Comparison of ENCODE assay signal across 29 mouse cellular contexts in genomic region chr15:75216831-75217230, GRCm38 (mm10). TPM values are rescaled to one million over a fixed set of nuclear protein-coding genes. Genes with fewer than 3 reads are reported as not detected.
DNase-seq lines count a peak whose midpoint lies in the region; ATAC-seq and TF ChIP-seq lines count a peak whose summit lies in the region.
"Had no signal": no experiment of that assay in that cellular context is flagged by ENCODE, and none has a peak within 500 bp of the region (broad histone marks: within the 10 kb centered on the region; RNA-seq: fewer than 3 reads in every experiment).

No protein-coding gene starts in this region.

- no peaks in the 10 kb centered on the region for H3K27me3 ChIP-seq in heart, embryonic 10.5 days (ENCODE audit: insufficient read depth, poor library complexity, severe bottlenecking)
- H3K27me3 ChIP-seq in intestine, embryonic 14.5 days (replicated peaks; ENCODE audit: control insufficient read depth, insufficient read depth, low read length): no peaks in the 10 kb centered on the region
- no peaks in the 10 kb centered on the region for H3K27me3 ChIP-seq in kidney, adult 2 months (replicated peaks; ENCODE audit: control insufficient read depth, insufficient read depth, low read length)
- H3K27me3 ChIP-seq: embryonic facial prominence, embryonic 15.5 days; heart, embryonic 13.5 days; hindbrain, embryonic 13.5 days; limb, embryonic 13.5 days; midbrain, embryonic 12.5 days; neural tube, embryonic 15.5 days had no signal

- ATAC-seq in intestine, embryonic 14.5 days (replicated peaks; ENCODE audit: low FRiP score, low TSS enrichment, low read depth): no peak
- no peak for ATAC-seq in cerebellum, adult (ENCODE audit: insufficient number of reproducible peaks, low FRiP score, low TSS enrichment)
- ATAC-seq: forebrain, embryonic 14.5 days; inflammation-experienced regulatory T-cells, adult 6 months had no signal

- H3K9me3 ChIP-seq in heart, embryonic 10.5 days: peaks cover 12% of the 10 kb centered on the region
- no peaks in the 10 kb centered on the region for H3K9me3 ChIP-seq in intestine, embryonic 14.5 days (ENCODE audit: control insufficient read depth, low read length)
- H3K9me3 ChIP-seq: hindbrain, embryonic 13.5 days; midbrain, embryonic 12.5 days; neural tube, embryonic 15.5 days had no signal

- H3K4me2 ChIP-seq in intestine, embryonic 14.5 days (ENCODE audit: low read length): no peak overlapping the region
- H3K4me2 ChIP-seq: embryonic facial prominence, embryonic 15.5 days; heart, embryonic 13.5 days; hindbrain, embryonic 13.5 days; limb, embryonic 13.5 days; midbrain, embryonic 12.5 days; neural tube, embryonic 15.5 days had no signal

- no peak overlapping the region for H3K27ac ChIP-seq in heart, embryonic 10.5 days
- 0 out of 2 replicates have a peak overlapping the region, but pooled peaks have one; percentile 23 for H3K27ac ChIP-seq in intestine, embryonic 14.5 days (ENCODE audit: low read depth)
- H3K27ac ChIP-seq in kidney, adult 2 months (ENCODE audit: insufficient read depth, low read depth, low read length): peak overlapping the region; percentile 97
- H3K27ac ChIP-seq: embryonic facial prominence, embryonic 15.5 days; gastrocnemius, adult 2 months; heart, embryonic 13.5 days; hindbrain, embryonic 13.5 days; limb, embryonic 13.5 days; midbrain, embryonic 12.5 days; neural tube, embryonic 15.5 days had no signal

- no peak overlapping the region for H3K9ac ChIP-seq in intestine, embryonic 14.5 days (ENCODE audit: low read length)
- H3K9ac ChIP-seq: embryonic facial prominence, embryonic 15.5 days; heart, embryonic 13.5 days; hindbrain, embryonic 13.5 days; limb, embryonic 13.5 days; midbrain, embryonic 12.5 days; neural tube, embryonic 15.5 days had no signal

- DNase-seq in heart, embryonic 10.5 days (ENCODE audit: low spot score): peak; percentile 58
- no peak for DNase-seq in heart, postnatal 36 days
- DNase-seq in intestine, embryonic 14.5 days (ENCODE audit: low spot score): no peak
- peak; percentile 88 for DNase-seq in kidney, adult 2 months
- DNase-seq in kidney, postnatal 10 days: peak; percentile 22
- no peak for DNase-seq in lung, postnatal 10 days
- no peak for DNase-seq in B cell, adult 2 months
- DNase-seq: cerebellum, adult 2 months; gastrocnemius, adult 2 months; heart, postnatal 14 days; lung, postnatal 14 days; right cerebral cortex, adult 18-20 months; thymus, adult 2 months had no signal

- 85% methylated on average over 1 of the region's 1 CpGs for WGBS in heart, embryonic 10.5 days
- WGBS in intestine, embryonic 14.5 days: 82% methylated on average over 1 of the region's 1 CpGs
- WGBS in kidney, adult 2 months: 32% methylated on average over 1 of the region's 1 CpGs

- TF ChIP-seq POLR2A in kidney, adult 2 months (IDR thresholded peaks at IDR 0.05; ENCODE audit: low read depth, low read length): no peak

- no peak overlapping the region for H3K4me3 ChIP-seq in heart, embryonic 10.5 days
- H3K4me3 ChIP-seq in intestine, embryonic 14.5 days (ENCODE audit: low read depth, low read length): no peak overlapping the region
- peak overlapping the region; percentile 57 for H3K4me3 ChIP-seq in kidney, adult 2 months (ENCODE audit: insufficient read depth, low read depth, low read length)
- H3K4me3 ChIP-seq: embryonic facial prominence, embryonic 15.5 days; gastrocnemius, adult 2 months; heart, embryonic 13.5 days; hindbrain, embryonic 13.5 days; limb, embryonic 13.5 days; midbrain, embryonic 12.5 days; neural tube, embryonic 15.5 days had no signal

- H3K36me3 ChIP-seq in heart, embryonic 10.5 days: no peaks in the 10 kb centered on the region
- no peaks in the 10 kb centered on the region for H3K36me3 ChIP-seq in intestine, embryonic 14.5 days (ENCODE audit: control insufficient read depth, insufficient read depth, low read length)
- H3K36me3 ChIP-seq in kidney, adult 2 months (ENCODE audit: control insufficient read depth, insufficient read depth, low read length): no peaks in the 10 kb centered on the region; the same call in 1 of the 2 replicates
- H3K36me3 ChIP-seq: embryonic facial prominence, embryonic 15.5 days; heart, embryonic 13.5 days; hindbrain, embryonic 13.5 days; limb, embryonic 13.5 days; midbrain, embryonic 12.5 days; neural tube, embryonic 15.5 days had no signal

- intact Hi-C loops in heart, postnatal 36 days (cut with DNase I): no loop called here

- H3K4me1 ChIP-seq in heart, embryonic 10.5 days: no peaks in the 10 kb centered on the region
- H3K4me1 ChIP-seq in intestine, embryonic 14.5 days (replicated peaks; ENCODE audit: control insufficient read depth, insufficient read depth, low read length): no peaks in the 10 kb centered on the region
- H3K4me1 ChIP-seq in kidney, adult 2 months (ENCODE audit: control insufficient read depth, insufficient read depth, low read length): no peaks in the 10 kb centered on the region; the same call in 1 of the 2 replicates
- H3K4me1 ChIP-seq: embryonic facial prominence, embryonic 15.5 days; heart, embryonic 13.5 days; hindbrain, embryonic 13.5 days; limb, embryonic 13.5 days; midbrain, embryonic 12.5 days; neural tube, embryonic 15.5 days had no signal

- TF ChIP-seq CTCF in kidney, adult 2 months (conservative IDR thresholded peaks at IDR 0.05; ENCODE audit: insufficient read depth, insufficient read length, low read depth, low read length): no peak

RNA-seq across cellular contexts. Expression of gene BC025446, which starts 0.7 kb away (rescaled TPM):
- 0.18 TPM in 1 of 2 replicates, not detected in the other for polyA plus RNA-seq in heart, embryonic 10.5 days (2016; fragmentation: Nextera tagmentation; extraction: Ambion mirVana)
- total RNA-seq in heart, postnatal 36 days (2021): not detected
- polyA plus RNA-seq in intestine, embryonic 14.5 days (2014; fragmentation: Nextera tagmentation; extraction: Ambion mirVana): 14.8 and 15.1 TPM in 2 replicates
- 45.0 and 46.9 TPM in 2 replicates for polyA plus RNA-seq in kidney, adult 2 months (2012; rRNA removed)
- total RNA-seq: adrenal gland, adult 18-20 months; common myeloid progenitor, adult 5-6 weeks; gastrocnemius, adult 2 months; granulocyte monocyte progenitor cell, adult 5-6 weeks; heart, postnatal 14 days; left cerebral cortex, postnatal 14 days; megakaryocyte progenitor cell, adult 5-6 weeks had no signal
- polyA plus RNA-seq: cerebellum, adult 2 months; embryonic facial prominence, embryonic 15.5 days; forebrain, embryonic 14.5 days; frontal cortex, adult 2 months; heart, embryonic 13.5 days; hindbrain, embryonic 13.5 days; inflammation-experienced regulatory T-cells, adult 6 months; limb, embryonic 13.5 days; midbrain, embryonic 12.5 days; neural tube, embryonic 15.5 days had no signal

RNA-seq across cellular contexts. Expression of gene Ly6f, which starts 51.4 kb away (rescaled TPM):
- polyA plus RNA-seq in heart, embryonic 10.5 days (2016; fragmentation: Nextera tagmentation; extraction: Ambion mirVana): not detected in 2 replicates
- not detected for total RNA-seq in heart, postnatal 36 days (2021)
- 0.38 TPM in 1 of 2 replicates, not detected in the other for polyA plus RNA-seq in intestine, embryonic 14.5 days (2014; fragmentation: Nextera tagmentation; extraction: Ambion mirVana)
- 3.1 and 3.3 TPM in 2 replicates for polyA plus RNA-seq in kidney, adult 2 months (2012; rRNA removed)
- total RNA-seq: adrenal gland, adult 18-20 months; common myeloid progenitor, adult 5-6 weeks; gastrocnemius, adult 2 months; granulocyte monocyte progenitor cell, adult 5-6 weeks; heart, postnatal 14 days; left cerebral cortex, postnatal 14 days; megakaryocyte progenitor cell, adult 5-6 weeks had no signal
- polyA plus RNA-seq: cerebellum, adult 2 months; embryonic facial prominence, embryonic 15.5 days; forebrain, embryonic 14.5 days; frontal cortex, adult 2 months; heart, embryonic 13.5 days; hindbrain, embryonic 13.5 days; inflammation-experienced regulatory T-cells, adult 6 months; limb, embryonic 13.5 days; midbrain, embryonic 12.5 days; neural tube, embryonic 15.5 days; stomach, embryonic 16.5 days; thymus, adult 2 months had no signal

Comparison
In these comparisons a context has a peak if more than half of its experiments do, and no peak if none do; other contexts are left out.
1. DNase-seq: peak in heart, embryonic 10.5 days (single experiment), kidney, adult 2 months (single experiment) and kidney, postnatal 10 days (single experiment); none in heart, postnatal 36 days (0 of 2), intestine, embryonic 14.5 days (single experiment), lung, postnatal 10 days (single experiment) and B cell, adult 2 months (0 of 2).
2. RNA of gene BC025446, which starts 0.7 kb away (polyA plus RNA-seq): 45.0 to 46.9 TPM in kidney, adult 2 months and 14.8 to 15.1 TPM in intestine, embryonic 14.5 days; 0.18 TPM in heart, embryonic 10.5 days; every median in the first group is over 10 times any median in the second.